10 mouse cellular contexts compared by ENCODE assay signal in the genomic region with DNA sequence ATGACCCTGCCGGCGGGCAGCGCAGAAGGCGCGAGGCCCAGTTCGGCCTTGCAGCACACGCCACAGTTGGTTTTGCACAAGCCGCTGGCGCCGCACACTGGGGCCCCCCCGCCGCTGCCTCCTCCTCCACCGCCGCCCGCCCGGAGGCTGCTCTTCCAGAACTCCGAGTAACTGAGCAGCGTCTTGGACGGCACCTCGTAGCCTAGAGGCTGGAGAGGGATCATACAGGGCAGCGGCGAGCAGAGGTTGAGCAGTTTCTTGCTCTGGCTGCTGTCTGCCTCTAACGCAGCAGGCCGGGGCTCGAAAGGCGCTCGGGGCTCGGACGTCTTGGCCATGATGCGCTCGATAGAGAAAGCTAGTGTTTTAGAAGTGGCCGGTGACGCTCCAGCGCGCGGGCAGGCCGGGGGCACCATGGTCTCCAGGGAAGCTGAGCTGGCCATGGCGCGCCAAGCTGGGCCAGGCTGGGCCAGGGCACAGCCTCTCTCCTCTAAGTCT. TPM values are rescaled to one million over a fixed set of nuclear protein-coding genes. Genes with fewer than 3 reads are reported as not detected.
DNase-seq lines count a peak whose midpoint lies in the region; ATAC-seq lines count a peak whose summit lies in the region.
"Had no signal": no experiment of that assay in that cellular context is flagged by ENCODE, and none has a peak within 500 bp of the region (broad histone marks: within the 10 kb centered on the region; RNA-seq: fewer than 3 reads in every experiment).

No protein-coding gene starts in this region.

- no peak for DNase-seq in heart, postnatal 25 days (ENCODE audit: low spot score)
- DNase-seq in ES-CJ7 (ENCODE audit: low read depth, low spot score) = peak; percentile 40
- peak; percentile 59 for DNase-seq in limb, embryonic 11.5 days (ENCODE audit: low spot score)
- no peak for DNase-seq in B cell, adult 2 months
- DNase-seq in urinary bladder, adult 2 months (ENCODE audit: low spot score) = no peak
- DNase-seq in left cerebral cortex, adult 11 months (ENCODE audit: low spot score) = no peak

- peaks cover 99% of the 10 kb centered on the region for H3K27me3 ChIP-seq in heart, embryonic 16.5 days (ENCODE audit: control insufficient read depth, insufficient read depth, low read length)
- H3K27me3 ChIP-seq in embryonic facial prominence, embryonic 12.5 days = peaks cover 96% of the 10 kb centered on the region
- H3K27me3 ChIP-seq in limb, embryonic 11.5 days (ENCODE audit: control insufficient read depth, insufficient read depth, low read length) = peaks cover 90% of the 10 kb centered on the region

- ATAC-seq in heart, embryonic 16.5 days (replicated peaks; ENCODE audit: extremely low read depth, insufficient read depth, low FRiP score) = no peak
- ATAC-seq in embryonic facial prominence, embryonic 12.5 days (ENCODE audit: insufficient number of reproducible peaks, insufficient read depth, low FRiP score, low TSS enrichment) = no peak
- ATAC-seq in limb, embryonic 11.5 days (ENCODE audit: insufficient number of reproducible peaks, low FRiP score, low TSS enrichment, low read depth) = no peak

- no peak overlapping the region for H3K27ac ChIP-seq in heart, embryonic 16.5 days (ENCODE audit: low read length)
- H3K27ac ChIP-seq in embryonic facial prominence, embryonic 12.5 days = no peak overlapping the region
- H3K27ac ChIP-seq in limb, embryonic 11.5 days (replicated peaks; ENCODE audit: low read depth, low read length) = no peak overlapping the region

- intact Hi-C loops in heart, postnatal 25 days (cut with DNase I) = no loop called here

- peak overlapping the region; percentile 50 for H3K4me2 ChIP-seq in heart, embryonic 16.5 days (ENCODE audit: low read depth, low read length)
- H3K4me2 ChIP-seq in embryonic facial prominence, embryonic 12.5 days (replicated peaks) = peak overlapping the region; percentile 29
- H3K4me2 ChIP-seq in limb, embryonic 11.5 days (ENCODE audit: low read depth, severe bottlenecking) = peak overlapping the region; percentile 31

- H3K4me1 ChIP-seq in heart, embryonic 16.5 days (ENCODE audit: control insufficient read depth, insufficient read depth, low read length) = peaks cover 11% of the 10 kb centered on the region
- peaks cover 20% of the 10 kb centered on the region for H3K4me1 ChIP-seq in embryonic facial prominence, embryonic 12.5 days
- H3K4me1 ChIP-seq in limb, embryonic 11.5 days (ENCODE audit: control insufficient read depth, insufficient read depth, low read length) = peaks cover 19% of the 10 kb centered on the region; the same call in 1 of the 2 replicates

- no peaks in the 10 kb centered on the region for H3K9me3 ChIP-seq in heart, embryonic 16.5 days (replicated peaks; ENCODE audit: control insufficient read depth, low read length)
- no peaks in the 10 kb centered on the region for H3K9me3 ChIP-seq in embryonic facial prominence, embryonic 12.5 days
- no peaks in the 10 kb centered on the region for H3K9me3 ChIP-seq in limb, embryonic 11.5 days (ENCODE audit: control insufficient read depth, low read length)

- 1% methylated on average over 39 of the region's 39 CpGs for WGBS in heart, embryonic 16.5 days
- under 1% methylated on average over 39 of the region's 39 CpGs for WGBS in embryonic facial prominence, embryonic 12.5 days
- WGBS in limb, embryonic 11.5 days = under 1% methylated on average over 38 of the region's 39 CpGs

- H3K36me3 ChIP-seq in heart, embryonic 16.5 days (ENCODE audit: control insufficient read depth, insufficient read depth) = no peaks in the 10 kb centered on the region
- H3K36me3 ChIP-seq in embryonic facial prominence, embryonic 12.5 days = no peaks in the 10 kb centered on the region
- no peaks in the 10 kb centered on the region for H3K36me3 ChIP-seq in limb, embryonic 11.5 days (ENCODE audit: control insufficient read depth, insufficient read depth, low read length)

- no peak overlapping the region for H3K9ac ChIP-seq in heart, embryonic 16.5 days (ENCODE audit: low read length)
- no peak overlapping the region for H3K9ac ChIP-seq in embryonic facial prominence, embryonic 12.5 days
- H3K9ac ChIP-seq in limb, embryonic 11.5 days (ENCODE audit: low read length) = no peak overlapping the region

- peak overlapping the region; percentile 38 for H3K4me3 ChIP-seq in heart, embryonic 16.5 days (ENCODE audit: low read length)
- H3K4me3 ChIP-seq in embryonic facial prominence, embryonic 12.5 days = peak overlapping the region; percentile 20
- H3K4me3 ChIP-seq in limb, embryonic 11.5 days (ENCODE audit: low read depth, low read length) = no peak overlapping the region
- H3K4me3 ChIP-seq: myocyte had no signal

RNA-seq across cellular contexts. Expression of a gene that starts 3.2 kb away (rescaled TPM):
- 0.39 and 0.70 TPM in 2 replicates for polyA plus RNA-seq in heart, embryonic 16.5 days (2015; fragmentation: Nextera tagmentation; extraction: Ambion mirVana)
- not detected for total RNA-seq in heart, postnatal 25 days (2021)
- polyA plus RNA-seq in embryonic facial prominence, embryonic 12.5 days (2016; fragmentation: Nextera tagmentation; extraction: Ambion mirVana) = 2.7 and 2.9 TPM in 2 replicates
- polyA plus RNA-seq in limb, embryonic 11.5 days (2014; fragmentation: Nextera tagmentation; extraction: Ambion mirVana) = 0.17 TPM in 1 of 2 replicates, not detected in the other
- not detected in 2 replicates for polyA plus RNA-seq in urinary bladder, adult 2 months (2012; rRNA removed)
- total RNA-seq: hematopoietic stem cell, adult 5-6 weeks had no signal
- polyA plus RNA-seq: myocyte had no signal

Comparison
In these comparisons a context has a peak if more than half of its experiments do, and no peak if none do; other contexts are left out.
1. DNase-seq: peak in ES-CJ7 (single experiment) and limb, embryonic 11.5 days (single experiment); none in heart, postnatal 25 days (single experiment), B cell, adult 2 months (0 of 2), urinary bladder, adult 2 months (single experiment) and left cerebral cortex, adult 11 months (single experiment).
2. Peak in every context shown above with its lines, with median percentiles within 50 percentile points of each other: H3K4me2 ChIP-seq.